Mouse (Mus musculus) inflammation-experienced regulatory T-cells, adult 6 months (primary cell): ENCODE measurements at regions not wholly inside any gene's neighbourhood (a gene's known extent, or its start where the extent isn't known, plus 50 kb on each side); places are given as distances from the start of the nearest gene placed in this dataset.

ENCODE experiments used
- ATAC-seq: one replicate; pipeline ENCODE4 v1.8.0; 2017

DNA sequence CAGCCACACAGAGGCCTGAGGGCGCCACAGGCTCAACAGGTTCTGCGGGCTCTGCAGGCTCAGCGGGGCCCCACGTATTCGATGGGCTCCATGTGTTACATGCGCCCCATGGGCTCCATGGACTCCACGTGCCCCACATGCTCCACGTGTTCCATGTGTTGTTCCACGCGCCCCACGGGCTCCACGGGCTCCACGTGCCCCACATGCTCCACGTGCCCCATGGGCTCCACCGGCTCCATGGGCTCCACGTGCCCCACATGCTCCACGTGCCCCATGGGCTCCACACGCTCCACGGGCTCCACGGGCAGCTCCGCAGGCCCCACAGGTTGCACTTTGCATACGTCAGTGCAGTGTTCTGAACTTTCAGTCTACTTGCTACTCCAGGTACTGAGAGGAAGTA lies 114.0 kb upstream of the Map1b start:
- no peak for ATAC-seq

GRCm38 (mm10) chr13:99625196-99625595 lies 108.9 kb upstream of the Map1b start:
- no peak for ATAC-seq

DNA sequence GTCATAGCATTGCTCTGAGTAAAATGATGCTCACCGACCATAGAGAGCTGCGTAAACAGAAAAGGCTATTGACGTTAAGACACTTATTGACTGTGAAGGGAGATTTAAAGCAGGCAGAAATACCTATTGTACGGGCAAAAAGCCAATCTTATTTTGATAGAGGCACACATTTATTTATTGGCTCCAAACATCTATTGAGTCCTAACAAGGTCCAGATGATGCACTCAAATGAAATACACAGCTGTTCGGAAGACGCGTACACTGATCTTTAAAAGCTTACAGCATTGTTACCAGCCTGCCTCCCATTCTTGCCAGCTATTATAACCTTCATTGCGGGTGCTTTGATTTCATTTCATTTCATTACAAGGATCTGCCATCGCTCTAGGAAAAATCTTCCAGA lies 102.0 kb upstream of the Map1b start:
- no peak for ATAC-seq

DNA sequence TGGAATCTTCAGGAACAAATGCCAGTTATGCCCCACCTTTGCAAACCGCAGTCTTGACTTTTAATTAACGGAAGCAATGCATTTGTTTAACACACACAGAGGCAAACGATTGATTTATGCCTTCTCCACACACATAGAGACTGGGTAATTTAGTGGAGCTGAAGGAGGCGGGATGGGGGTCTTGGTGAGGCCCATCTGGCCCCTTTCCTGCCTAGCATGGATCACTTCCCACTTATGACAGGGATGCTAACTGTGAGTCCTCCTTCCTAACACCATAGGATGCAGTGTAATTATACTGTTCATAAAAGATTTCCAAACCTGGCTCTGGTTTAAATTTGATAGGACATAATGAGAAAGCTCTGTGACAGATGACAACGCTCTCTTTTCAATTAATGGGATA lies 101.1 kb upstream of the Map1b start:
- no peak for ATAC-seq

DNA sequence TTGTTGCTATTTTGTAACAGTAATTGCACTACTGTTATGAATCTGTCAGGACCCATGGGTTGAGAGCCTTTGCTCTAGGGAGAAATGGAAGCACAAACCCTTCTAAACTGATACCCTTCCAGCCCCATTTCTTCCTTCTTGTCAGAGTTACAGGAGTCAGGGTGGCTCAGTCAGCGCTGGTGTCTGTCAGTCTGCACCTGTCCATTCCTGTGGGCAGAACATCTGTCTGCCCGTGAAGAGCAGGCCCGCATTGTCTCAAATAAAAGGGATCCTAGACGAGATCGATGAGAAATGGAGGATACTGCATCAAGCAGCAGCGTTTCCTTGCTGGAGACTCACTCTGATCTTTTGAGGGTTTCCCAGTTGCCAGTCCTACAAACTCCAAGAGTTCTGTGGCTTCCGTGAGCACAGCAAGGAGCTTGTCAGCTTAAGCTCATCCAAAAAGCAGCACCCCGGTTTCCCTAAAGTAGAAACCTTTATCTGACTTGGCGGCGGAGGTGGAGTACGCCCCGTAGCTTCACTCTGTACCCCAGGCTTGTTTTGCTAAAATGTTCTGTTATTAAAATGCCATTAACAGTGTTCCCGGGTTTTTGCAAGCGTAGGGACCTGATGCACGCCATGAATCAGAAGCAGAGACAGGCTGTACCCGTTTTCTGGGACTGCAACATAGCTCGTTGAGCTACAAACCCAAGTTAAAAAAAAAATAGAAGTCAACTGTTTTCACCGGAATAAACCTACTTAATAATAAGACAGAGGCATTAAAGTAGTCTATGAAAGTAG lies 95.6 kb upstream of the Map1b start:
- no peak for ATAC-seq

- no peak for ATAC-seq
Measured at GRCm38 (mm10) chr13:99610498-99610897, 94.2 kb upstream of the Map1b start.

DNA sequence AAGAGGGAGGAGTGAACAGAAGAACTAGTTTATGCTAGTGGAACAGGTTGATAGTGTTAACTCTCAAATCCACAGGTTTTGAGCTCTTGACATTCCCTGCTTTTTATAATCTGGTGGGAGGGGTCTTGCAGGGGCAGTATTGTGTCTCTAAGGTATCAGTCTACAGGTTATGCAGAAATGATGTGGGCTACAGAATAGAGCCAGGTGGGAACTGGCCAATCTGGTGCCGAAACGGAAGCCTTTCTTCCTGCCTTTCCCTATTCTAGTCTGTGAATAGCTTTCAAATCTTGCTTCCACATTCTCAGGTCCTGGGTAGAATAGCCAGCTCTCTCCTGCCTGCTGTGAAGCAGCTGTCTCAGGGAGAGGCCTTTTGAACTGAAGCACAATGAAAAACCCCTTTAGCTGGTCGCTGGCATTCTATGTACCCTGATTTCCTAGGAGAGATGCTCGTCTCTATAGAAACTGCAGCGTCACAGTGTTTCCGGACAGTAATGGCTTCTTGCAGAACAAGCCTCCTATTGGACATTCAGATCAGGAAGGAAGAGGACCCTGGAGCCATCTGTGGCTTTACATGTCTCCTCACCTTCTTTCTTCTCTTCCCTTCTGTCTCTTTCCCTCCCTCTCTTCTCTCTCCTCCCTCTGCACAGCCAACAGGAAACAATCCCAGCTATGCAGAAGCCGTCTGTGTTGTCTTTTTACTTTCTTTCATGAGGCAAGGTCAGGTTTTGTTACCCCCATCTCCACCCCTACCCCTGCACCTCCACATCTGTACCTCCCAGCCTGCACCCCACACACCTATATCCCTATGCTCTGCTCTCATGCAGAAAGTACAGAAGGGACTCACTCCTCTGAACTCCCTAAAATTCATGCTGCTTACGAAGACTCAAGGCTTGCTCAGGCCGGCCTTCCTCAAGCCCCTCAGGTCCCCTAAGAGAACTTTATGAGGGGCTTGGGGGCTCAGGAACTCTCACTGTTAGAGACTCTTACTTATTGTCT lies 93.1 kb upstream of the Map1b start:
- ATAC-seq, result no peak

DNA sequence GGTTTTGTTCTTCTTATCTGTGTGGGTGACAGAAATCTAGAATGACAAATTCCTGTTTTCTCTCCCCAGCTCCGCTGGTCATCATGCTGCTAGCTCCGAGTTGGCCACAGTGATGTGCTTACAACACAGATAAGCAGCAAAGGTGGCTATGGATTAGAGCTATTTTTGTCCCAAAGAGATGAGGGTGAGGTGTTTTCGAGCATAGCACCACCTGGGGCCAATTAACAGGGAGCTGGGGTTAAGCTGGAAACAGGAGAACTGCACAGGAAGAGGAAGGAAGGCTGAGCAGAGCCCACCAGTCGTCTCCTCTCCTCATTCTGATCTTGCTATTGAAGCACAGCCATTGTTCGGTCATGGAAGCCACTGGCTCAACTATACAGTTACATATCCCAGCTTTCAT lies 92.3 kb upstream of the Map1b start:
- no peak for ATAC-seq

- ATAC-seq, result no peak
Measured at GRCm38 (mm10) chr13:99607208-99607607, 90.9 kb upstream of the Map1b start.

DNA sequence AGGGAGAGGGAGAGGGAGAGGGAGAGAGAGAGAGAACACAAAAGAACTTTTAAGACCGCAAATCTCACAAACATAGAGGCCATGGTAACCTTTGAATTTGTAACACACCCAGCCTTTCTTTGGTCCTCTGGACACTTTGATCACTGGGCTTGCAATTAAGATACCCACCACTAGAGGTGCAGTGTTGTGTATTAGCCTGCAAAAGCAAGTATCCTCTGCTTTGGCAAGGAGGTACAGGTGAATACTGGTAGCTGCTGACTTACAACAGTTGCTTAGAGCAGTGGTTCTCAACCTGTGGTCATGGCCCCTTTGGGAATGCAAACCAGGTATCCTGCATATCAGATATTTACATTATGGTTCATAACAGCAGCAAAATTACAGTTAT lies 90.3 kb upstream of the Map1b start:
- no peak for ATAC-seq

GRCm38 (mm10) chr13:99605866-99606605 lies 89.7 kb upstream of the Map1b start:
- no peak for ATAC-seq

GRCm38 (mm10) chr13:99597891-99598290 lies 81.6 kb upstream of the Map1b start:
- no peak for ATAC-seq

DNA sequence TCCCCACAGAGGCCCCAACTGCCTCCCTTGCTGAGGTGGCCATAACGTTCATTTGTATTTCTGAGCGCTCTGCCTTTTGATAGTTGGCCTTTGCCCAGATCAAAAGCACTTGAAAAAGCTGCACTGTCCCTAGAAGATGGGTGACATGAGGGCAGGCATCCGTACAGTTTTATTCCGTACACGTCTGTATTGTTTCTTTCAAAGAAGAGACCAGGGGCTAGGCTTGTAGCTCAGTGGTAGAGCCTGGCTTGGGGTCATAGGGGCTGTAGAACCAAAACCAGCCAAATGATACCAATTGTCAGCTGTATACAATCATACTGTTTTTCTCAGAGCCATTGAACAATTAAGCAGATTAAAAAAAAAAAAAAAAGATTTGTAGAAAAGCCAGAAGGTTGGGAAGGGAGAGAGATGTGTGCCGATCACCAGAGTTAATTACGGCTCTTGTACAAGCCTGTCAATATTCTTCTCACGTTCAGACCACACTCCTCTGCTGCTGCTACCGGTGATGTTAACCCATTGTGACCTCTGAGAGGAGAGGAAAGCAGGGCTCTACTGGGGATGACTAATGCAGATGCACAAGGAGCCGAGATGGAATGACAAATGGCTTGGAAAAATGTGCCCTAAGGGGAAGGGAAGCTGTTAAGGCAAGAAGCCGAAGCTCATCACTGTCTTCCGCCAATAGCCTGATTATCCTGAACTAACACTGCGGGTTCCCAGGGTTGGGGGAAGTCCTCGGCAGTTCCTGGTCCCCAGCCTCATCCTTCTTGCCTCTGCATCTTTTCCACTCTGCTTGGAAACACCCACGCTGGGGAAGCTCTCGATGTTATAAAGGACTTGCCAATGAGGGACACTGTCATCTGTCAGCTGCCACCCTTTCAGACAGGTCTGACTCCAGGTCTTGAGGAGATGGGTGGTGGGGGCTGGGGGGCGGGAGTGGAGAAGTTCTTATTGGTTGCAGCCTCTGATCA lies 77.8 kb upstream of the Map1b start:
- ATAC-seq, result no peak

DNA sequence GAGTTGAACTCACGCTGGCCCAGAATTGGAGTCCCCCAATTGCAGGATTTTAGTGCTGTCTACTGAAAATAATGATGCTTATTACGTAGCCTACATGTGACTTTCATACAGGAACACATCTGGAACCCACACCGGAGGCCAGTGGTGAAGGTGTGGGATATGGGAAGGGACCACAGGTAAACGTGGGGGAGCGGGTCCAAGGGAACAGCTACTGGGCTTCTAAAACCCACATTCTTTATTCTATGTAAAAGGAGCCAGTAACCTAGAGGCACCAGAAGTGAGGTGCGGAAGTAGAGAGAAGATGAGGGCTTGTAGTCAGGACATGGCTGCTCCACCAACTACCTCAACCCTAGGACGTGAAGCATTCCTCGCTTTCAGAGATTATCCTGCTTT lies 76.9 kb upstream of the Map1b start:
- ATAC-seq, result no peak

GRCm38 (mm10) chr13:99592596-99593242 lies 76.4 kb upstream of the Map1b start:
- no peak for ATAC-seq

DNA sequence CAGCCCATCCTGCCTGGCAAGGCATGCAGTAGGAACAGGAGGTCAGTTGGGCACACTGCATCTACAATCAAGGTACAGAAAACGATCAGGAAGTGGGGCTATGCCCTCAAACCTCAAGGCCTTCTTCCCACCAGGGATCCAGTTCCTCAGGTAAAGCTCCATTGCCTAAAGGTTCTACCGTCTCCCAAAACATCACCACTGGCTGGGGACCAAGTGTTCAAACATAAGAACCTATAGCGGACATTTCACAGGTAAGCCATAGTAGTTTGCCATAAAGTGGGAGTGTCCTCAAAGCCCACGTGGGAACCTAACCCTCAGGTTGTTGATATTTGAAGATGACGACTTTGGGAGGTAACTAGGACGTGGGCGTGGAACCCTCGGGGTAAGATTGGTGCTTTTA lies 72.3 kb upstream of the Map1b start:
- no peak for ATAC-seq

DNA sequence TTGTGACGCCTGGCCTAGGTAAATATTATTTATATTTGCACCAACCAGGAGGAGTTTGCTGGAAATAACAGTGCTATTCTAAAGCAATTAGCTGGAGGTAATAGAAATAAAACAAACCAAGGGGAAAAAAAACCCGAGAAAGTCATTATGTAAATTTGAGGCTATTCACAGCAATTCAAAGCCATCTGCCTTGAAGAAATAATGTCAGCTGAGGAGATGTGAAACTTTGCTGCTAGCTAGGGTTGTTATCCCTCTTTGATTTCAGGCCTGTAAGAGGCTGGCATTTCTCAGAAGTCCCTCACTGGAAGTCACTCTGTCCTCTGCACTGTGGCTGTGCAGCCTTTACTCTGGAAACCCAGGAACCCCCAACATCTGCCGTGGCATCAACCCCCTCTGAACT lies 67.5 kb upstream of the Map1b start:
- no peak for ATAC-seq

GRCm38 (mm10) chr13:99580296-99580695 lies 64.0 kb upstream of the Map1b start:
- ATAC-seq, result no peak

- ATAC-seq, result no peak
Measured at GRCm38 (mm10) chr13:99579596-99580175, 63.3 kb upstream of the Map1b start.

- ATAC-seq, result no peak
Measured at GRCm38 (mm10) chr13:99577686-99578085, 61.3 kb upstream of the Map1b start.

DNA sequence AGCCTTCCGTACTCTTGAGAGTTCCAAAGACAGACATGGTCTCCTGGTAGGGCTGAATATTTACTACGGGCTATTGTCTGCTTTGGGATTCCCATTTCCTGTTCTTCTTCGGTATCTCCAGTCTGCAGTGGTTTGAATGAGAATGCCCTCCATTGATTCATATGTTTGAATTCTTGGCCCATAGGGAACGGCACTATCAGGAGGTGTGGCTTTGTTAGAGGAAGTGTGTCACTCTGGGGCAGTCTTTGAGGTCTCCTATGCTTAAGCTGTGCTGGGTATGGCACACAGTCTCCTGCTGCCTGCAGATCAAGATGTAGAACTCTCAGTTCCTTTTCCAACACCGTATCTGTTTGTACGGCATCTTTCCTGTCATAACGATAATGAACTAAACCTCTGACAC lies 56.7 kb upstream of the Map1b start:
- no peak for ATAC-seq
